Mouse (Mus musculus) embryonic fibroblast, embryonic 13.5 days (primary cell): ENCODE measurements around the gene Gna11. TPM values are rescaled to one million over a fixed set of nuclear protein-coding genes. Genes with fewer than 3 reads are reported as not detected.

Source experiments
- H3K27ac ChIP-seq: 2 replicates; pipeline ENCODE4 v1.5.1; 2012; ENCODE audit warnings: low read length, control low read depth, inconsistent platforms; ENCODE audit not compliant: insufficient read depth
- H3K4me1 ChIP-seq: 2 replicates; pipeline ENCODE4 v1.6.1; 2011; ENCODE audit warnings: low read length; ENCODE audit not compliant: control insufficient read depth, insufficient read depth
- H3K4me3 ChIP-seq: 2 replicates; pipeline ENCODE4 v1.5.1; 2011; ENCODE audit warnings: mild to moderate bottlenecking, control low read depth, low read length; ENCODE audit not compliant: insufficient read depth
- CTCF ChIP-seq: IDR thresholded peaks from 2 replicates; pipeline ENCODE4 v1.5.1; 2011; ENCODE audit warnings: mild to moderate bottlenecking, control low read depth, low read length, moderate library complexity, borderline replicate concordance; ENCODE audit not compliant: insufficient read depth
- POLR2A ChIP-seq: IDR thresholded peaks from 2 replicates; pipeline ENCODE4 v1.6.1; 2011; ENCODE audit warnings: low read depth, mild to moderate bottlenecking, control low read depth, low read length, moderate library complexity
- polyA plus RNA-seq: library from polyadenylated mRNA; stranded (reverse); fragments of >200 nt; gene quantifications from 2 replicates; pipeline ENCODE4 v1.2.4, GENCODE M21; 2011; ENCODE audit warnings: low read depth; ENCODE audit not compliant: missing spikeins, insufficient read length

The Gna11 gene
- polyA plus RNA-seq, 1 experiment, result 66.3 TPM

DNA sequence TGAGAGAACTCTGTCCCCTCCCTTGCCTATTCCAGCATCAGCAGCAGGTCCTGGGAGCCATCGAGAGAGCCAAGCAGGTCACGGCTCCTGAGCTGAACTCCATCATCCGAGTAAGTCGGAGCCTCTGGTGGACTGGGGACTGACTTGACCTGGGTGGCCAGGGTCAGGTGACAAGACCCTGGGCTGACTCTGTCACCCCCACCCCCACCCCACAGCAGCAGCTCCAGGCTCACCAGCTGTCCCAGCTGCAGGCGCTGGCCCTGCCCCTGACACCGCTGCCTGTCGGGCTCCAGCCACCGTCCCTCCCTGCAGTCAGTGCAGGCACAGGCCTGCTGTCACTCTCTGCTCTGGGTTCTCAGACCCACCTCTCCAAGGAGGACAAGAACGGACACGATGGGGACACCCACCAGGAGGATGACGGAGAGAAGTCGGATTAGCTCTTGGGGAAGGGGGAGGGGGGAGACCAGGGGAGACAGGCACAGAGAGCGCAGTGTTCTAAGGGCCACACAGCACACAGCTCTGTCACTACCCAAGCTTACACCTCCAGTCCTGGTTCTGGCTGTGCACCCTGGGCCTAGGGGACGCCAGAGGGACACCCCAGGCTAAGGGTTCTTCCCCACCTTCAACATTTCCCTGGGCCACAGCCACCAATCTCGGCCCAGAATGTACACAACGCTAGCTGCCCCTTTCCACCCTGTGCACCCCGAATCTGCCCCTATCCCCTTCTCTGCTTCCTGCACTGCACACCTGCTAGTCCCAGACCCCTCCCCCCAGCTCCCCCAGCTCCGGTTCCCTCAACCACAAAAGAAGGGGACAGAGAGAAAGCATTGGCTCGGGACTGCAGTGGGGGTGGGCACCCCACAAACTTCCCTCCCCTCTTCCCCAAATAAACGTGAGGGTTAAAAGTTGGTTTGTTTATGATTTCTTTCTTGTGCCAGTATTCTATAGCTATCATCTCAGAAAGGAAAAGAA lies 20.6 kb upstream of the Gna11 start:
- no peak overlapping the region for H3K27ac ChIP-seq

DNA sequence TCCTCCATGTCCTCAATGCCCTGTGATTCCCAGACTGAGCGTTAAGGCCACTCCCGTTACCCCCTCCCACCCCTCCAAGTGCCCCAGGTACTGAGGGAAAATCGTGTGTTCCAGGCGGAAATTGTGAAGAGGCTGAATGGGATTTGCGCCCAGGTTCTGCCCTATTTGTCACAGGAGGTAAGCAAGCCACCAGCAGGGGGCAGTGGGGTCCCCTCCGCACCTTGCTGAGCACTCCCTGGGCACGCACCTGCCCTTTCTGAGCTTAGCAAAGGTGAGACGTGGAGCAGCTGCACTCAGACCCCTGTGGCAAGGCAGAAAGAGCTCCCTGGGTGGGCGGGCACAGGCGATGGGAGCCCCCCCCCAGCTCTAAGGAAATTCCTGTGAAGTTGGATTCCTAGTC lies 19.7 kb upstream of the Gna11 start:
- no peak overlapping the region for H3K27ac ChIP-seq
- TF ChIP-seq POLR2A (no peak), CTCF (peak; percentile 81)
- no peak overlapping the region for H3K4me3 ChIP-seq

More for the DNA sequence above, 20.6 kb upstream of the Gna11 start:
- H3K4me3 ChIP-seq, result no peak overlapping the region
- no peak for TF ChIP-seq CTCF
- TF ChIP-seq POLR2A, result no peak
- H3K4me1 ChIP-seq, result peaks cover 8% of the 10 kb centered on the region

DNA sequence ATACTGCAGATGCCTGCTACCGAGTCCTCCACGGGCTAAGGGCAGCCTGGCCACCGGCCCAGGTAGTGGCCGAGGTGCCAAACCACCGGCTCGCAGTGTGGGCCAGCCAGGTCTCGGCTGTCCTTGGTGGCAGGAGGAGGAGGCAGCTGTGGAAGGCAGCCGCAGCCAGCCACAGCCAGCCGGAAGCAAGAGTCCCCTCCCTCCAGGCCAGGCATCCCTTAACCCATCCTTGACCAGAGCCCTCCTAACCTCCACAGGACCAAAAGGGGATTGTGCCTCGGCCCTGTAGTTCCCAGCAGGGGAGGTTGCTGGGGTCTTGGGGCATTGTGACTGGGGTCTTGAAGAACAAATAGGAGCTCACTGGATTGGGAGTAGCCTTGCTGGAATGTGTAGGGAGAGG lies 19.2 kb upstream of the Gna11 start:
- no peak for TF ChIP-seq CTCF
- TF ChIP-seq POLR2A, result no peak
- Histone ChIP-seq H3K27ac (peak overlapping the region; percentile 14), H3K4me3 (no peak overlapping the region), H3K4me1 (peaks cover 8% of the 10 kb centered on the region)

More for the DNA sequence above, 19.7 kb upstream of the Gna11 start:
- peaks cover 8% of the 10 kb centered on the region for H3K4me1 ChIP-seq

DNA sequence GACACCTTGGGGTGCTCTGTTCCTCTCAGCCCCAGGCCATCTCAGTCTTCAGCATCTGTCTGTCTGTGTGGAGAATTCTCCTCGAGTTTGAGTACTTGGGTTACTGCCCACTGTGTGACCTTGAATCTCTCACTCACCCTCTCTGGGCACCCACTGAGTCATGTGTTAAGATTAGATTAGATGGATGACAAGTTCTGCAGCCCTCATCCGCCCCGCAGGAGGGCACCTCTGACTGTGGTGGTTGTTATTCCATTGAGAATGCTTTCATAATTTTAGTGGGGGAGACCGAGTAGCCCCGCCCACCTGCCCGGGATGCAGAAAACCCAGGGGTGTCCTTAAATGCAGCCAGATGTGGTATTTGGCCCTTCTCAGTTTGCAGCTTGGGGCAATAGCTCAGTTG lies 18.5 kb upstream of the Gna11 start:
- no peak overlapping the region for H3K4me3 ChIP-seq
- H3K27ac ChIP-seq, result peak overlapping the region; percentile 27
- peaks cover 5% of the 10 kb centered on the region for H3K4me1 ChIP-seq
- TF ChIP-seq POLR2A (no peak), CTCF (no peak)

DNA sequence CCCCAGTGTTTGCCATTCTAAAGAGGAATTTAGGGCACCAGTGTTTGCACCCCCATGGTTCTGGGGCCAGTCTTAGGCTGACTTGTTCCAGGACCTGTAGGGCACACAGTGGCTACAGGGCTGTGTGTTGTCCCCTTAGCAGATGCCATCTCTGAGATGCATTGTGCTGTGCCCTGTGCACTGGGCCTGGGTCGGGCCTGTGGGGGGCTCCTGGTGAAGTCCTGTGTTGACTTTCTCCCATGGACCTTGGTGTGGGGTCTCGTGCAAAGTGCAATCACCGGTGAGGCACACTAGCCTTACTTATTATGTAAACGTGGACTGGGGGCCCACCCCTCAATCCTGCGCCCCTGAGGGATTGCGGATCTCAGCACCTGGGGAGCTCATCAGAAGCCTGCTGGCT lies 17.4 kb upstream of the Gna11 start:
- peaks cover 5% of the 10 kb centered on the region for H3K4me1 ChIP-seq
- no peak overlapping the region for H3K4me3 ChIP-seq
- H3K27ac ChIP-seq, result no peak overlapping the region
- TF ChIP-seq CTCF (no peak), POLR2A (no peak)

DNA sequence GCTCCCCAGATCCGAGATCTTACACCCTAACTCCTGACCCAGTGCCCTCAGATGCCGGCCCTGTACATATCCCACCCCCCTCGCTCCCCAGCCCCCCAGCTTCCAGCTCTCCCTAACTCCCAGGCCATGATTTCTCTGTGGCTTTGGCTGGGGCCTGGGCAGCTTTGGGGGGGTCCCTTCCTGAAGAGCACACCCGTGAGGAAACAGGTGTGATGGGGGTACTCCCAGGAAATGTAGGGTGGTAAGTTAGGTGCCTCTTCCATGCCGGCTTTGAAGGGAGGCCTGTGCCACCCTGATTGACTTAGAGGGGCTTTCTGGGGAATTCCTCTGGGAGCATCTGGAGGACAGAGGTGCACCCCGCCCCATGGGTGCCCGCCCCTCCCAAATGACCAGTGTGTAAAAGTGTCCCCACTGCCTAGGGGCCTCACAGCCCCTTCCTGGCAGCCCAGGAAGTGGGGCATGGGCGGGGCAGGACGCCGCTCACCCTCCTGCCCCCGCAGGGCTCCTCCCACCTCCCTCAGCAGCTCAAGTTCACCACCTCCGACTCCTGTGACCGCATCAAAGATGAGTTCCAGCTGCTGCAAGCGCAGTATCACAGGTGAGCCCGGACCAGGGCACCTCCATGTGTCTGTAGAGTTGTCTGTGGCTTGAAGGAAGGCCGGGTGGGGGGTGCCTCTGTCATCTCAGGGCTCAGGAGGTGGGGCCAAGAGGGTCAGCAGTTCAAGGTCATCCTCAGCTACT lies 15.9 kb upstream of the Gna11 start:
- H3K4me1 ChIP-seq, result peaks cover 5% of the 10 kb centered on the region
- H3K27ac ChIP-seq, result 0 out of 2 replicates have a peak overlapping the region, but pooled peaks have one; percentile 15
- H3K4me3 ChIP-seq, result peak overlapping the region; percentile 96
- TF ChIP-seq POLR2A (peak; percentile 43; the same call in 1 of the 2 replicates), CTCF (no peak)

DNA sequence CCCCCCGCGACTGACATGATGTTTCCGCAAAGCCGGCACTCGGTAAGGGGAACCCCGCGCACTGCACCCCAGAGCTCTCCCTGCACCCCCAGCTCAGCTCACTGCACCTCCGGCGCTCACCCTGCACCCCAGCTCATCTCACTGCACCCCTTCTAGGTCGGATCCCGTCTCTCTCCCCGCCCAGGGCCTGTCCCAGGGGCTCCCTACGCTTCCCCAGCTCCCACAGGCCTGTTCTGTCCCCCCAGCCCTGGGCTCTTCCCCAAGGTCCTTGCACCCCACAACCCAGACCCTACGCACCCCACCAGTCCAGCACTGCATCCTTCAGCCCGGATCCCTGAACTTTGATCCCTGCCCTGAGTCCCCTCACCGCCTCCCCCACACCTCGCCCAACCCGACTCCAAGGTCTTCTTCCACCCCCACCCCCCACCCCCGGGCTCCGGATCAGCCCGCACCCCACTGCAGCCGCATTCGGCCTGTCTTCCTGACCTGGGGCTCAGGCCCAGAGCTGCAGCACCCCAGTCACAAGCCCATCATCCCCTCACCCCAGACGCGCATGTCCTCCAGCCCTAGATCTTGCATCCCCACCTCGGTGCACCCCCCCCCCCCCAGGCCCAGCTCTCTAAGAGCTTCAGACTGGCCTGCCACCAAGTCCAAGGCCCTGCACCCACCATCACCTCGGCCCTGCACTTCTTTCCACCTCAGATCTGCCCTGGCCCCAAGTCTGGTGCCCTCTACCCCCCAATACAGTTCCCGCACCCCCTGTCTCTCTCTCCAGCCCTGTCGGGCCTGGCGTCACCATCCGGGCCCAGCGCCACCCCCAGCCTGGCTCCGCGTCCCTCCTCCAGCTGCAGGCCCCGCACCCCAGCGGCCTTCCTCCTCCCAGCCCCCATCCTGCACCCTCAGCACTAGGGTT lies 14.9 kb upstream of the Gna11 start:
- Histone ChIP-seq H3K4me1 (peaks cover 5% of the 10 kb centered on the region), H3K4me3 (peak overlapping the region; percentile 96), H3K27ac (peak overlapping the region; percentile 73)
- TF ChIP-seq CTCF (no peak), POLR2A (peak; percentile 65)

DNA sequence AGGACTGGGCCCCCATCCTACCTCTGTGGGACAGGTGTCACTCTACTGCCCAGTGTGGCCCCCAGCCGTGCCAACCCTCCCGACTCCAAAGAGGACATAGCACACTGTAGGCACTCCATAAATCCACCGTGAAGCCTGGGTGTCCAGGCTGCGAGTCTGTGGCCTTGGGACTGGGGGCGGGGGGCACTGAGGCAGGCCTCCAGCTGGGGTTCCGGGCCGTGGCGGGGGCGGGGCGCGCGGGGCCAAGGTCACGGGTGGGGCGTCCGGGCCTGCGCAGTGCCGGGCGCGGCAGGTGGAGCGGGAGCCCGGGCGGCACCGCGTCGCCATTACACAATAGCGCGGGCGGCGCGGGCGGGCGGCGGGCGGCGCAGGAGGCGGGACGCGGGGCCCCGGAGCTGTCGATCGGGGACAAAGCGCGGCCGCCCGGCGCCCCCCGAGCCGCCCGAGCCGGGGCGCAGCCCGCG lies 14.2 kb upstream of the Gna11 start, which contains the start of gene Aes:
Aes (plus strand) TSS at position 326 of the 464 bp plus-strand sequence.
- TF ChIP-seq CTCF, result no peak
- TF ChIP-seq POLR2A, result no peak; the same call in 1 of the 2 replicates
- peak within 1 kb of the TSS; percentile 73 for H3K27ac ChIP-seq
- H3K4me1 ChIP-seq, result peaks cover 5% of the 10 kb centered on the region
- peak within 1 kb of the TSS; percentile 96 for H3K4me3 ChIP-seq

DNA sequence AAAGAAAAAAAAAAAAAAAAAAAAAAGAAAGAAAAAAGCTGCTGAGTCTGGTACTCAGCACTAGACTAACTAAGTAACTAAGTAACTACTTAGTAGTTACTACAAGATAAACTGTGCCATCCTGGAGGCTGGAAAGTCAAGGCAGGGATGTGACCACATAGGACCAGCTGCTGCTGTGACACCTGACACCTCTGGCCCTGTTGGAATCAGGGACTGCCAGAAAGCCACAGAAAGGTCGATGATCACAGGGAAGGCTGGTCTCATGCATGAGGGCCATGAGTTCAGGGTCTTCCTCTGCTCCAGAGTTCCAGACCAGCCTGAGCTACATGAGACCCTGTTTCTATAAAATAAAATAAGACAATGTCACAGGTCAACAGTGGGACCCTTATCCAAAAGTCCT lies 12.5 kb upstream of the Gna11 start:
- no peaks in the 10 kb centered on the region for H3K4me1 ChIP-seq
- H3K27ac ChIP-seq, result no peak overlapping the region
- H3K4me3 ChIP-seq, result no peak overlapping the region
- no peak for TF ChIP-seq CTCF
- TF ChIP-seq POLR2A, result 0 out of 2 replicates have a peak, but pooled peaks have one; percentile 17
